Mouse (Mus musculus) central nervous system, embryonic 11.5 days (tissue): ENCODE data around the gene Ccl26. TPM values are rescaled to one million over a fixed set of nuclear protein-coding genes. Genes with fewer than 3 reads are reported as not detected.

Experiments used
- polyA plus RNA-seq: library from polyadenylated mRNA; depleted of rRNA; stranded (reverse); fragments of >200 nt; gene quantifications from 2 replicates; pipeline ENCODE4 v1.2.3, GENCODE M21; 2012; rRNA removed

Ccl26 gene
- not detected in 2 replicates for polyA plus RNA-seq

DNA sequence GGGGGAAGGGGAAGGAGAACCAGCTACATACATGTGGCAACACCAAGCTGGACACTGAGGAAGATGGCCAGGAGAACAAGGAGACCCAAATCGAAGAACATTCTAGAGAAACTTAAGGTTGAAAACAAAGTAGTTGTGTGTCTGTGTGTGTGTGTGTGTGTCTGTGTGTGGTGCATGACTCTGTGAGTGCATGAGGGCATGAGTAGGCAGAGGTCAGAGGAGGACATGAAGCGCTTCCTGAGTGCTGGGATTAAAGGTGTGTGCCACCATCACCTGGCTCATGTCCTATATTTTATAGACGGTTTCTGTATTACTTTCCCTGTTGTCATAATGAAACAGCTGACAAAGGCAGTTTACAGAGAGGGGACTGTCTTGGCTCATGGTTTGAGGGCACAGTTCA lies at the start of gene Ccl26:
Ccl26 (minus strand) TSS at position 101 of the 400 bp plus-strand sequence.

GRCm38 (mm10) chr5:135573006-135573405 lies 9.6 kb upstream of the Ccl26 start, which contains the start of gene Ccl24:
TSS of gene Ccl24 (minus strand) at chr5:135573049.

DNA sequence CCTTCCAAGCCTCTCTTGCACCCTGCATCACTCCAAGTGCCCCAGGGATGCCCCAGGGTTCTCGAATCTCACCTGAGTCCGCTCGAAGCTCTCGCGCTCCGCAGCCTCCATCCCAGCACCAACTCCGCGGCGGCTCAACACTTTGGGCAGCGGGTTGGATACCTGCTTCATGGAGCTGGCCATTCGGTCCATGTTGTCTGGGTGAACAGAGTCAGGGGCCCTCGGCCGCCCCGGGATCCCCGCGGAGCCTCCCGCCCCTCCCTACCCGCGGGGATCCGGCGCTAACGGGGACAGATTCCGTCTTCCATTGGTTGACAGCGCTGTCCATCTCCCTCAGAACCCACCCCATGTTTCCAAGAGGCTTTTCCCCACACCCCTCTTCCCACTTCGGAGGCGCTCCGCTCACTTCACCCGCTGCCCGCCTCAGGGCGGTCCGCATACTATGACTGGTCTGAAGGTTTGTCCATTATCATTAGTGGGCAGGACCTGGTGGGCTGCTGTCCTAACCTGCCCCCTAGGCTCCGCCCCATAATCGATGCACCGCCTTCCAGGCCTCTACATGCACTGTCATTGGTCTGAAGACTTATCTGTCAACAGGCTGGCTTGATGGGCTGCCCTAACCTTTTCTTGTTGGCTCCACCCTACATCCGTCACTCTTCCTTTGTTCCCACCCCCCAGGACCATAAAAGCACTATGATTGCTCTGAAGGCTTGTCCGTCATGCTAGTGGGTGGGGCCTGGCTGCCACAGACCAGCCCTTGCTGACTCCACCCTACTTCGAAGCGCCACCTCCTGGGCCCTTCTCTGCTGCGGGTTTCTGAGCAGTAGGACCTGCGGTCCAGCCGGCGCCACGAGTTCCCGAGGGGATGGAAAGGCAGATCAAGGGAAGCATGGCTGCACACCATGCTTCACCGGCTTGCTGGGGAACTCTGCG lies 18.2 kb downstream of the Ccl26 start, which contains the start of gene Hip1:
Hip1 (minus strand) TSS at position 256 of the 933 bp plus-strand sequence.

Other genes with a start within 250 kb of the Ccl26 start
- gene Fkbp6, start 213.5 kb downstream of the Ccl26 start, polyA plus RNA-seq = 0.08 and 0.31 TPM in 2 replicates
- gene Trim50, start 210.3 kb downstream of the Ccl26 start, polyA plus RNA-seq = not detected in 2 replicates
- gene Nsun5, start 193.6 kb downstream of the Ccl26 start, polyA plus RNA-seq = 29.4 and 38.3 TPM in 2 replicates
- gene Pom121, start 169.0 kb downstream of the Ccl26 start, polyA plus RNA-seq = 28.3 and 43.1 TPM in 2 replicates
- gene Hip1, start 18.4 kb downstream of the Ccl26 start, polyA plus RNA-seq = 37.4 and 50.7 TPM in 2 replicates
- gene Ccl24, start 9.5 kb upstream of the Ccl26 start, polyA plus RNA-seq = 1.1 and 1.9 TPM in 2 replicates
- gene Rhbdd2, start 69.0 kb upstream of the Ccl26 start, polyA plus RNA-seq = 31.3 and 43.9 TPM in 2 replicates
- gene Por, start 106.5 kb upstream of the Ccl26 start, polyA plus RNA-seq = 98.3 and 105 TPM in 2 replicates
- gene Tmem120a, start 180.9 kb upstream of the Ccl26 start, polyA plus RNA-seq = 17.2 and 21.9 TPM in 2 replicates
- gene Styxl1, start 214.8 kb upstream of the Ccl26 start, polyA plus RNA-seq = 0.09 TPM in 1 of 2 replicates, not detected in the other
- 368 and 514 TPM in 2 replicates for gene Mdh2, start 214.9 kb upstream of the Ccl26 start, polyA plus RNA-seq
- 25.2 and 42.1 TPM in 2 replicates for gene Srrm3, start 243.3 kb upstream of the Ccl26 start, polyA plus RNA-seq